Mouse (Mus musculus): ENCODE data around the gene Bcl2l1.
A peak's percentile ranks its signal among the peaks of the same experiment; 100 is the strongest.

The Bcl2l1 gene

GRCm38 (mm10) chr2:152737306-152738221 lies 94.0 kb downstream of the Bcl2l1 start:
- DNase-seq (ENCODE audit: low spot score): peak; percentile 63

GRCm38 (mm10) chr2:152736748-152737147 lies 94.8 kb downstream of the Bcl2l1 start:
- DNase-seq (ENCODE audit: low spot score): peak; percentile 73

- peak; percentile 96 for DNase-seq (ENCODE audit: low spot score)
Observed at GRCm38 (mm10) chr2:152736090-152736601, 95.4 kb downstream of the Bcl2l1 start, which contains the start of gene Id1. Id1 (plus strand) TSS chr2:152736251.

GRCm38 (mm10) chr2:152734984-152735383 lies 96.5 kb downstream of the Bcl2l1 start:
- peak; percentile 99 for DNase-seq (ENCODE audit: low spot score)

GRCm38 (mm10) chr2:152734501-152734900 lies 97.0 kb downstream of the Bcl2l1 start:
- no peak for DNase-seq (ENCODE audit: low spot score)

- DNase-seq (ENCODE audit: low spot score): no peak
Observed at GRCm38 (mm10) chr2:152733201-152733600, 98.3 kb downstream of the Bcl2l1 start.
